Mouse (Mus musculus): ENCODE results near the gene Gm21887. TPM values are rescaled to one million over a fixed set of nuclear protein-coding genes. Genes with fewer than 3 reads are reported as not detected.
A peak's percentile ranks its signal among the peaks of the same experiment; 100 is the strongest.
"Not testable (repeated sequence)": the region's sequence is repeated elsewhere in the genome, so short reads cannot be mapped to it uniquely, and the experiment has no call there.

Gene Gm21887
- polyA plus RNA-seq, 1 experiment, result 1,607 TPM

DNA sequence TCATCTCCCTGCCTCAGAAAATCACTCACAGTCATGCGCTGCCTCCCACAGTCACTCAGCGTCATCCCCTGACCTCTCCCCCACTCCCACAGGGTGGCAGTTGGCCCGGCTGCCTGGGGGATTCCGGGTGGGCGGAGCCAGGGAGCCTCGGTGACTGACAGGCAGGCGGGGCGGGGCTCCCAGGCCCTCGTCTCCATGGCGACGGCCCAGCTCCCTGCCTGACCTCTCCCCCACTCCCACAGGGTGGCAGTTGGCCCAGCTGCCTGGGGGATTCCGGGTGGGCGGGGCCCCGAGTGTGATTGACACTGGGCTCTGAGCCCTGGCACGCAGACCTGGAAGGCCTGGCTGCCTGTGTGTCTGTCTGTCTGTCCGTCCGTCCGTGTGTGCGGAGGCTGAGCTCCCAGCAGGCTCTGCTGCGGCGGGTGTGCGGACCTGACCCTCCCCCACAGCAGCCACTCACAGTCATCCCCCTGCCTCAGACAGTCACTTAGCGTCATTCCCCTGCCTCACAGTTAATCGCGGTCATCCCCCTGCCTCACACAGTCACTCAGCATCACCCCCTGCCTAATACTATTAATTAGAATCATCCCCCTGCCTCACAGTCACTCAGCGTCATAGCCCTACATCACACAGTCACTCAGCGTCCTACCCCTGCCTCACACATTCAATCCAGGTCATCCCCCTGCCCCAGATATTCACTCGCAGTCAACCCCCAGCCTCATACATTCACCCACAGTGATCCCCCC is 18.2 kb upstream of the Gm21887 start:
- peak; percentile 100 for DNase-seq
- H3K4me3 ChIP-seq (ENCODE audit: control insufficient read depth, insufficient read depth, low read length); H3K4me1 ChIP-seq (replicated peaks; ENCODE audit: control insufficient read depth, insufficient read depth, low read length); H3K27me3 ChIP-seq (ENCODE audit: control insufficient read depth, insufficient read depth, low read length); H3K36me3 ChIP-seq (ENCODE audit: control insufficient read depth, insufficient read depth, low read length): not testable (repeated sequence)
- H3K27ac ChIP-seq (ENCODE audit: control insufficient read depth, insufficient read depth, low read length), result peak overlapping the region; percentile 9; the same call in 1 of the 2 replicates
- WGBS, result 13% methylated on average over 12 of the region's 28 CpGs

DNA sequence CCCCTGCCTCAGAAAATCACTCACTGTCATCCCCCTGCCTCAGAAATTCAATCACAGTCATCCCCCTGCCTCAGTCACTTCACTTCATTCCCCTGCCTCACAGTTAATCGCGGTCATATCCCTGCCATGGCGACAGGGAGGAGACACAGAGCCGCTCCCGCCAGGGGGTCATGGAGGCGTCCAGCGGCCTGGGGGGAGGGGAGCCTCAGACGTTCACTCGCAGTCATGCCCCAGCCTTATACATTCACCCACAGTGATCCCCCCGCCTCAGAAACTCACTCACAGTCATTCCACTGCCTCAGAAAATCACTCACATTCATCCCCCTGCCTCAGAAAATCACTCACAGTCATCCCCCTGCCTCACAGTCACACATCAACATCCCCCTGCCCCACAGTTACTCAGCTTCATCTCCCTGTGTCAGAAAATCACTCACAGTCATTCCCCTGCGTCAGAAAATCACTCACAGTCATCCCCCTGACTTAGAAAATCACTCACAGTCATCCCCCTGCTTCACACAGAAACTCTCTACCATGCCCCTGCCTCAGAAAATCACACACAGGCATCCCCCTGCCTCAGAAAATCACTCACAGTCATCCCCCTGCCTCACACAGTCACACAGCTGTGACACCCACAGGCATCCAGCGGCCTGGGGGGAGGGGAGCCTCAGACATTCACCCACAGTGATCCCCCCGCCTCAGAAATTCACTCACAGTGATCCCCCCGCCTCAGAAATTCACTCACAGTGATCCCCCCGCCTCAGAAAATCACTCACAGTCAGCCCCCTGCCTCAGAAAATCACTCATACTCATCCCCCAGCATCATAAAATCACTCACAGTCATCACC is 17.2 kb upstream of the Gm21887 start:
- WGBS, result 23% methylated on average over 5 of the region's 15 CpGs
- not testable (repeated sequence) for H3K27me3 ChIP-seq (ENCODE audit: control insufficient read depth, insufficient read depth, low read length); H3K4me1 ChIP-seq (replicated peaks; ENCODE audit: control insufficient read depth, insufficient read depth, low read length); H3K36me3 ChIP-seq (ENCODE audit: control insufficient read depth, insufficient read depth, low read length); H3K4me3 ChIP-seq (ENCODE audit: control insufficient read depth, insufficient read depth, low read length); H3K27ac ChIP-seq (ENCODE audit: control insufficient read depth, insufficient read depth, low read length)
- DNase-seq, result peak; percentile 70

DNA sequence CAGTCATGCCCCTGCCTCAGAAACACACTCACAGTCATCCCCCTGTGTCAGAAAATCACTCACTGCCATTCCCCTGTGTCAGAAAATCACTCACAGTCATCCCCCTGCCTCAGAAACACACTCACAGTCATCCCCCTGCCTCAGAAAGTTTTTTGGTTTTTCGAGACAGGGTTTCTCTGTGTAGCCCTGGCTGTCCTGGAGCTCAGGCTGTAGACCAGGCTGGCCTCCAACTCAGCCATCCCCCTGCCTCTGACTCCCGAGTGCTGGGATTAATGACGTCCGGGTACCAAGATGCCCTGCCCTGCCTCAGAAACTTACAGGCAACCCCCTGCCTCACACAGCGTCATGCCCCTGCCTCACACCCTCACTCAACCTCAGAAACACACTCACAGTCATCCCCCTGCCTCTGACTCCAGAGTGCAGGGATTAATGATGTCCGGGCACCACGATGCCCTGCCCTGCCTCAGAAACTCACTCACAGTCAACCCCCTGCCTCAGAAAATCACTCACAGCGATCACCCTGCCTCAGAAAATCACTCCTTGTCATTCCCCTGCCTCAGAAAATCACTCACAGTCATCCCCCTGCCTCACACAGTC is 16.4 kb upstream of the Gm21887 start:
- no CpG with 5 or more reads among the region's 8 CpGs for WGBS
- DNase-seq, result peak; percentile 58
- not testable (repeated sequence) for H3K36me3 ChIP-seq (ENCODE audit: control insufficient read depth, insufficient read depth, low read length); H3K27ac ChIP-seq (ENCODE audit: control insufficient read depth, insufficient read depth, low read length); H3K27me3 ChIP-seq (ENCODE audit: control insufficient read depth, insufficient read depth, low read length); H3K4me3 ChIP-seq (ENCODE audit: control insufficient read depth, insufficient read depth, low read length); H3K4me1 ChIP-seq (replicated peaks; ENCODE audit: control insufficient read depth, insufficient read depth, low read length)

DNA sequence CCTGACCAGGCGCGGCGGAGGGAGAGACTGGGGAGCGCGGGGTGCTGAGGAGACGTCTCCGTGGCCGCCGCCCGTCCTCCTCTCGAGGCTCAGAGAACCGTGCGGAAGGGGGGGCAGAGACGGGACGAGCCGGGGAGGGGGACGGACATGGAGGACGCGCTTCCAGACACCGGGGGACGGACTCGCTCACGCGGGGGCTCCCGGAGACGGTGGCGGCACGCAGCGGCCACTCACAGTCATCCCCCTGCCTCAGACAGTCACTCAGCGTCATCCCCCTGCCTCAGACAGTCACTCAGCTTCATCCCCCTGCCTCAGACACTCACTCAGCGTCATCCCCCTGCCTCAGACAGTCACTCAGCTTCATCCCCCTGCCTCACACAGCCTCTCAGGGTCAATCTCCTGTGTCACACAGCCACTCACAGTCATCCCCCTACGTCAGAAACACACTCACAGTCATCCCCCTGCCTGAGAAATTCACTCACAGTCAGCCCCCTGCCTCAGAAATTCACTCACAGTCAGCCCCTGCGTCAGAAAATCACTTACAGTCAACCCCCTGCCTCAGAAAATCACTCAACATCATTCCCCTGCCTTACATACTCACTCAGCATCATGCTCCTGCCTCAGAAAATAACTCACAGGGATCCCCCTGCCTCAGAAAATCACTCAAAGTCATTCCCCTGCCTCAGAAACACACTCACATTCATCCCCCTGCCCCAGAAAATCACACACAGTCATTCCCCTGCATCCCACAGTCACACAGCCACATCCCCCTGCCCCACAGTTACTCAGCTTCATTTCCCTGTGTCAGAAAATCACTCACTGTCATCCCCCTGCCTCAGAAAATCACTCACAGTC is 15.2 kb upstream of the Gm21887 start:
- not testable (repeated sequence) for H3K4me1 ChIP-seq (replicated peaks; ENCODE audit: control insufficient read depth, insufficient read depth, low read length); H3K4me3 ChIP-seq (ENCODE audit: control insufficient read depth, insufficient read depth, low read length); H3K27me3 ChIP-seq (ENCODE audit: control insufficient read depth, insufficient read depth, low read length); H3K27ac ChIP-seq (ENCODE audit: control insufficient read depth, insufficient read depth, low read length); H3K36me3 ChIP-seq (ENCODE audit: control insufficient read depth, insufficient read depth, low read length)
- DNase-seq, result peak; percentile 82
- WGBS, result 16% methylated on average over 2 of the region's 33 CpGs

DNA sequence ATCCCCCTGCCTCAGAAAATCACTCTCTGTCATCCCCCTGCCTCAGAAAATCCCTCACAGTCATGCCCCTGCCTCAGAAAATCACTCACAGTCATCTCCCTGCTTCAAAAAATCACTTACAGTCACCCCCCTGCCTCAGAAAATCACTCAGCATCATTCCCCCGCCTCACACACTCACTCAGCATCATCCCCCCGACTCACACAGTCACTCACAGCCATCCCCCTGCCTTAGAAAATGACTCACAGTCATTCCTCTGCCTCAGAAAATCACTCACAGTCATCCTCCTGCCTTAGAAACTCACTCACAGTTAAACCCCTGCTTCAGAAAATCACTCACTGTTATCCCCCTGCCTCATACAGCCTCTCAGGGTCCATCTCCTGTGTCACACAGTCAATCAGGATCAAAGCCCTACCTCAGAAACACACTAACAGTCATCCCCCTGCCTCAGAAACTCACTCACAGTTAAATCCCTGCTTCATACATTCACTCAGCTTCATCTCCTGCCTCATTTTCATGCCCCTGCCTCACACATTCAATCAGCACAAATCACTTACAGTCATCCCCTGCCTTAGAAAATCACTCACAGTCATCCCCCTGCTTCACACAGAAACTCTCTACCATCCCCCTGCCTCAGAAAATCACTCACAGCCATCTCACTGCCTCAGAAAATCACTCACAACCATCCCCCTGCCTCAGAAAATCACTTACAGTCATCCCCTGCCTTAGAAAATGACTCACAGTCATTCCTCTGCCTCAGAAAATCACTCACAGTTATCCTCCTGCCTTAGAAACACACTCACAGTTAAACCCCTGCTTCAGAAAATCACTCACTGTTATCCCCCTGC is 14.4 kb upstream of the Gm21887 start:
- not testable (repeated sequence) for H3K27me3 ChIP-seq (ENCODE audit: control insufficient read depth, insufficient read depth, low read length); H3K27ac ChIP-seq (ENCODE audit: control insufficient read depth, insufficient read depth, low read length); H3K4me1 ChIP-seq (replicated peaks; ENCODE audit: control insufficient read depth, insufficient read depth, low read length); H3K4me3 ChIP-seq (ENCODE audit: control insufficient read depth, insufficient read depth, low read length); DNase-seq; H3K36me3 ChIP-seq (ENCODE audit: control insufficient read depth, insufficient read depth, low read length)
- WGBS, result 21% methylated on average over 2 of the region's 2 CpGs

DNA sequence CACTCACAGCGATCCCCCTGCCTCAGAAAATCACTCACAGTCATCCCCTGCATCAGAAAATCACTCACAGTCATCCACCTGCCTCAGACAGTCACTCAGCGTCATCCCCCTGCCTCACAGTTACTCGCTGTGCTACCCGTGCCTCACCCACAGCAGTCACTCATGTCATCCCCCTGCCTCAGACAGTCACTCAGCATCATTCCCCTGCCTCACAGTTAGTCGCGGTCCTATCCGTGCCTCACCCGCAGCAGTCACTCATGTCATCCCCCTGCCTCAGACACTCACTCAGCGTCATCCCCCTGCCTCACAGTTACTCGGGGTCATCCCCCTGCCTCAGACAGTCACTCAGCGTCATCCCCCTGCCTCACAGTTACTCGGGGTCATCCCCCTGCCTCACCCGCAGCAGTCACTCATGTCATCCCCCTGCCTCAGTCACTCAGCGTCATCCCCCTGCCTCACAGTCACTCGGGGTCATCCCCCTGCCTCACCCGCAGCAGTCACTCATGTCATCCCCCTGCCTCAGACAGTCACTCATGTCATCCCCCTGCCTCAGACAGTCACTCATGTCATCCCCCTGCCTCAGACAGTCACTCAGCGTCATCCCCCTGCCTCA is 13.4 kb upstream of the Gm21887 start:
- not testable (repeated sequence) for H3K36me3 ChIP-seq (ENCODE audit: control insufficient read depth, insufficient read depth, low read length); H3K27ac ChIP-seq (ENCODE audit: control insufficient read depth, insufficient read depth, low read length); H3K27me3 ChIP-seq (ENCODE audit: control insufficient read depth, insufficient read depth, low read length); H3K4me3 ChIP-seq (ENCODE audit: control insufficient read depth, insufficient read depth, low read length); H3K4me1 ChIP-seq (replicated peaks; ENCODE audit: control insufficient read depth, insufficient read depth, low read length)
- no CpG with 5 or more reads among the region's 17 CpGs for WGBS
- DNase-seq, result peak; percentile 60

DNA sequence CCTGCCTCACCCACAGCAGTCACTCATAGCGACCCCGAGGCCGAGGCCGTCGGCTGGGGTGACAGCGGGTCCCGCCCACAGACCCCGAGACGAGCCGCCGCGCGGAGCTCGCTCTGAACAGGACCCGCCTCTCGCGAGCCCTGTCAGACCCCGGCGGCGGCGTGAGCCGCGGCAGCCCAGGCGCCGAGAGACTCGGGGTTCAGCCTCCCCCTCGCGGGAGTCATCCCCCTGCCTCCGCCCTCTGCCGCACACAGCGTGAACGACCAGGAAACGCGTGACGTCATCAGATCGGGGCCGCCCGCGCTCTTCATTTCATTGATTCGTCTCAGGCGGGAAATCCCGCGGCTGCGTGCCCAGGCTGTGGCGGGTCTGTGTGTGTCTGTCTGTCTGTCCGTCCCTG is 12.5 kb upstream of the Gm21887 start:
- not testable (repeated sequence) for H3K27me3 ChIP-seq (ENCODE audit: control insufficient read depth, insufficient read depth, low read length); H3K4me3 ChIP-seq (ENCODE audit: control insufficient read depth, insufficient read depth, low read length); H3K36me3 ChIP-seq (ENCODE audit: control insufficient read depth, insufficient read depth, low read length); H3K4me1 ChIP-seq (replicated peaks; ENCODE audit: control insufficient read depth, insufficient read depth, low read length)
- peak; percentile 95 for DNase-seq
- WGBS, result no CpG with 5 or more reads among the region's 46 CpGs
- H3K27ac ChIP-seq (ENCODE audit: control insufficient read depth, insufficient read depth, low read length), result peak overlapping the region; percentile 100

DNA sequence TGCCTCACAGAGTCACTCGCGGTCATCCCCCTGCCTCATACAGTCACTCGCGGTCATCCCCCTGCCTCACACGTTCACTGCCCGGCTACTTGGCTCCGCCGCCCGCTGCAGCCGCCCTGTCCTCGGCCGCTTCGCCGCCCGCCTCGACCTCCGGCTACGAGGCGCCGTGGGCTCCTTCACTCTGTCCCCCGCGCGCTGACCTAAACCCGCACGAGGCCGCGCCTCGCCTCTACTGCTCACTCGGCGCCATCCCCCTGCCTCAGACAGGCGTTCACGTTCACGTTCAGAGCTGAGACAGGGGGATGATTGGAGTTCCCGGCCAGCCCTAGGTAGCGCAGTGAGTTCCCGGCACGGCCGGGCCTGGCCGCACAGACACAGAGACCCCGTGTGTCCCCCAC is 12.0 kb upstream of the Gm21887 start:
- peak overlapping the region; percentile 100 for H3K27ac ChIP-seq (ENCODE audit: control insufficient read depth, insufficient read depth, low read length)
- DNase-seq; H3K27me3 ChIP-seq (ENCODE audit: control insufficient read depth, insufficient read depth, low read length); H3K36me3 ChIP-seq (ENCODE audit: control insufficient read depth, insufficient read depth, low read length); H3K4me1 ChIP-seq (replicated peaks; ENCODE audit: control insufficient read depth, insufficient read depth, low read length): not testable (repeated sequence)
- H3K4me3 ChIP-seq (ENCODE audit: control insufficient read depth, insufficient read depth, low read length), result peak overlapping the region; percentile 85
- 23% methylated on average over 4 of the region's 40 CpGs for WGBS

DNA sequence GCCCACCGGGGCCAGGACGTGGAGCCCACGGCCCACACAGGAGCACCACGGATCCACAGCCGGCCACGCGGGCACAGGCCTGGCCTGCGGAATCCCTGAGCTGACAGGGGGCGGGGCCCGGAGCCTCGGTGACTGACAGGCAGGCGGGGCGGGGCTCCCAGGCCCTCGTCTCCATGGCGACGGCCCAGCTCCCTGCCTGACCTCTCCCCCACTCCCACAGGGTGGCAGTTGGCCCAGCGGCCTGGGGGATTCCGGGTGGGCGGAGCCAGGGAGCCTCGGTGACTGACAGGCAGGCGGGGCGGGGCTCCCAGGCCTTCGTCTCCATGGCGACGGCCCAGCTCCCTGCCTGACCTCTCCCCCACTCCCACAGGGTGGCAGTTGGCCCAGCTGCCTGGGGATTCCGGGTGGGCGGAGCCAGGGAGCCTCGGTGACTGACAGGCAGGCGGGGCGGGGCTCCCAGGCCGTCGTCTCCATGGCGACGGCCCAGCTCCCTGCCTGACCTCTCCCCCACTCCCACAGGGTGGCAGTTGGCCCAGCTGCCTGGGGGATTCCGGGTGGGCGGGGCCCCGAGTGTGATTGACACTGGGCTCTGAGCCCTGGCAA is 11.5 kb upstream of the Gm21887 start:
- not testable (repeated sequence) for H3K4me1 ChIP-seq (replicated peaks; ENCODE audit: control insufficient read depth, insufficient read depth, low read length); H3K27me3 ChIP-seq (ENCODE audit: control insufficient read depth, insufficient read depth, low read length); H3K36me3 ChIP-seq (ENCODE audit: control insufficient read depth, insufficient read depth, low read length)
- WGBS, result 0% methylated on average over 2 of the region's 37 CpGs
- Histone ChIP-seq H3K4me3 (ENCODE audit: control insufficient read depth, insufficient read depth, low read length) (peak overlapping the region; percentile 85), H3K27ac (ENCODE audit: control insufficient read depth, insufficient read depth, low read length) (peak overlapping the region; percentile 100)
- peak; percentile 100 for DNase-seq

All from thymus, adult 2 months (tissue).